Mouse (Mus musculus) liver, embryonic 13.5 days (tissue): ENCODE data around the gene Tcea3. TPM values are rescaled to one million over a fixed set of nuclear protein-coding genes. Genes with fewer than 3 reads are reported as not detected.

Experiments
- ATAC-seq: fragments of 200-750 bp; cut with Nextera tagmentation; 2 replicates; pipeline ENCODE4 v1.8.0; 2017; ENCODE audit warnings: low read depth, mild to moderate bottlenecking, moderate number of reproducible peaks, moderate library complexity
- DNase-seq: peaks from one replicate; pipeline ENCODE4 v3.0.0; 2022
- H3K27ac ChIP-seq: fragments of 300-500 bp; sonication (generic); 2 replicates; pipeline ENCODE4 v1.5.1; 2015; ENCODE audit warnings: moderate library complexity, mild to moderate bottlenecking, inconsistent platforms
- H3K27me3 ChIP-seq: fragments of 300-500 bp; sonication (generic); 2 replicates; pipeline ENCODE4 v1.6.1; 2015; ENCODE audit warnings: mild to moderate bottlenecking, inconsistent platforms
- H3K36me3 ChIP-seq: fragments of 300-500 bp; sonication (generic); 2 replicates; pipeline ENCODE4 v1.6.1; 2015; ENCODE audit warnings: mild to moderate bottlenecking, inconsistent platforms
- H3K4me1 ChIP-seq: fragments of 300-500 bp; sonication (generic); replicated peaks from 2 replicates; pipeline ENCODE4 v1.6.1; 2015; ENCODE audit warnings: inconsistent platforms
- H3K4me2 ChIP-seq: fragments of 300-500 bp; sonication (generic); 2 replicates; pipeline ENCODE4 v1.6.1; 2015; ENCODE audit warnings: inconsistent platforms, mild to moderate bottlenecking, moderate library complexity
- H3K4me3 ChIP-seq: fragments of 300-500 bp; sonication (generic); replicated peaks from 2 replicates; pipeline ENCODE4 v1.5.1; 2015; ENCODE audit warnings: mild to moderate bottlenecking, inconsistent platforms
- H3K9ac ChIP-seq: fragments of 300-500 bp; sonication (generic); 2 replicates; pipeline ENCODE4 v1.6.1; 2015; ENCODE audit warnings: mild to moderate bottlenecking, inconsistent platforms
- H3K9me3 ChIP-seq: fragments of 300-500 bp; sonication (generic); replicated peaks from 2 replicates; pipeline ENCODE4 v1.6.1; 2016; ENCODE audit warnings: inconsistent platforms
- WGBS: fragments of 180-500 bp; shearing (Covaris S2); methylation state at CpG from one replicate; pipeline ENCODE4 v1.1.7; 2015; ENCODE audit not compliant: insufficient replicate concordance; 5-methylcytosine and 5-hydroxymethylcytosine counted together
- polyA plus RNA-seq: library from polyadenylated mRNA; unstranded; fragments of >200 nt; fragmentation: Nextera tagmentation; extraction: Ambion mirVana; gene quantifications from 2 replicates; pipeline ENCODE4 v1.2.1, GENCODE M21; 2015

The Tcea3 gene
- polyA plus RNA-seq, result 12.9 and 13.6 TPM in 2 replicates

DNA sequence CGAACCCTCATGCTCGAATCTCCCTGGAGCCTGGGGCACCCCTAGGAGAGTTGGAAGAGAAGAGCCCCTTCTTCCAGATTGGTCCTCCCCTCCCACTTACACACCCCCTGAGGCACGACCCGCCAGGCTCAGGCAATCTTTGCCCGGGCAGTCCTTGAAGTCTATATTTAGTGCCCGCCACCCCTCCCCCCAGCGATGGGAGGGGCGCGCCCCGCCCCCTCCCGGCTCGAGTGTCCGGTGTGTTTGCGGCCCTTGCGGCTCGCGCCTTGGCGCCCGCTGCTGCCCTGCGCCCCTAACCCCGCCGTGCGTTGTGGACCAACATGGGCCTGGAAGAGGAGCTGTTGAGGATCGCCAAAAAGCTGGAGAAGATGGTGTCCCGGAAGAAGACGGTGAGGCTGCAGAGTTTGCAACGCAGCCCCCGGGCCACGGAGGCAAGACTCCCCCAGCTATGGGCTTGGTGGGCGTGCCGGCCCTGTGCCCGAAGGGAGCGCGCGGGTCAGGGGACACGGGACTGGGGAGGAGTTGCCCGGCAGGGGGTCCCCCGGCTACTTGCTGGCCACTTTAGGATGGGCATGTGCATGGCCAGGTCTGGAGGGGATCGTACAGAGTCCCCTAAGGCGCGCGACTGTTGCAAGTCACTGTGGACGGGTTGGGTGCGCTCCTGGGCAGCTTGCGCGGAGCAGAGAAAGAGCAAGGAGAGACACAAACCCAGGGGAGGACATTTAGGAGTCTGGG is at the start of gene Tcea3:
Tcea3 (plus strand) TSS at position 1 of the 735 bp plus-strand sequence.
- Histone ChIP-seq H3K9me3 (no peaks in the 10 kb centered on the region), H3K9ac (peak within 1 kb of the TSS; percentile 5), H3K36me3 (no peaks in the 10 kb centered on the region), H3K4me1 (peaks cover 30% of the 10 kb centered on the region), H3K27ac (no peak within 1 kb of the TSS; the same call in 1 of the 2 replicates), H3K4me2 (peak within 1 kb of the TSS; percentile 61), H3K4me3 (peak within 1 kb of the TSS; percentile 57), H3K27me3 (peaks cover 95% of the 10 kb centered on the region)
- ATAC-seq, result peak; percentile 13; the same call in 1 of the 2 replicates
- no peak for DNase-seq
- 2% methylated on average over 46 of the region's 46 CpGs for WGBS

- Histone ChIP-seq H3K36me3 (peaks cover 27% of the 10 kb centered on the region), H3K4me2 (no peak overlapping the region), H3K27me3 (peaks cover 30% of the 10 kb centered on the region), H3K9me3 (no peaks in the 10 kb centered on the region), H3K4me1 (peaks cover 36% of the 10 kb centered on the region), H3K27ac (peak overlapping the region; percentile 26), H3K4me3 (no peak overlapping the region), H3K9ac (no peak overlapping the region)
- DNase-seq (no peak), ATAC-seq (no peak)
- 76% methylated on average over 7 of the region's 7 CpGs for WGBS
Observed at GRCm38 (mm10) chr4:136198846-136199245, 48.7 kb upstream of the Tcea3 start.

- no peak overlapping the region for H3K9ac ChIP-seq
- H3K4me1 ChIP-seq, result peaks cover 30% of the 10 kb centered on the region
- H3K36me3 ChIP-seq, result peaks cover 18% of the 10 kb centered on the region
- no peak overlapping the region for H3K4me2 ChIP-seq
- H3K27ac ChIP-seq, result peak overlapping the region; percentile 68
- H3K4me3 ChIP-seq, result no peak overlapping the region
- H3K9me3 ChIP-seq, result no peaks in the 10 kb centered on the region
- 28% methylated on average over 9 of the region's 9 CpGs for WGBS
- H3K27me3 ChIP-seq, result peaks cover 38% of the 10 kb centered on the region
- no peak for DNase-seq
- ATAC-seq, result peak; percentile 24; the same call in 1 of the 2 replicates
Observed at GRCm38 (mm10) chr4:136199562-136200292, 47.8 kb upstream of the Tcea3 start.

GRCm38 (mm10) chr4:136202509-136202908 is 45.0 kb upstream of the Tcea3 start:
- WGBS, result 5% methylated on average over 9 of the region's 9 CpGs
- DNase-seq, result no peak
- peaks cover 54% of the 10 kb centered on the region for H3K27me3 ChIP-seq

DNA sequence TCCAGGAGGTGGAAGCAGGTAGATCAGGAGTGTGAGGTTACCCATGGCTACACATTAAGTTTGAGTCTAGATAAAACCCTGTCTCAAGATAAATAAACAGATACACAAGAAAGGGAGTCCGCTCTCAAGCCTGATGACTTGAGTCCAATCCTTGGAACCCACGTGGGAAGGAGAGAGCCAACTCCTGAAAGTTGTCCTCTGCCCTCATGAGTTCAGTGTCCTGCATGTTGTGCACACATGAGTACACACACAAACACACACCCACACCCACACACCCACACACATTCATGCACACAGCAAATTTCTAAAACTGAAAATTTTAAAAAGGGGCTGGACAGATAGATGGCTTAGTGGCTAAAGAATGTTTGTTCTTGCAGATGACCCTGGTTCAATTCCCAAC is 42.8 kb upstream of the Tcea3 start:
- Histone ChIP-seq H3K9me3 (no peaks in the 10 kb centered on the region), H3K4me2 (no peak overlapping the region), H3K27me3 (peaks cover 75% of the 10 kb centered on the region), H3K9ac (no peak overlapping the region), H3K36me3 (no peaks in the 10 kb centered on the region), H3K4me3 (no peak overlapping the region), H3K27ac (no peak overlapping the region), H3K4me1 (peaks cover 40% of the 10 kb centered on the region)
- ATAC-seq, result no peak
- DNase-seq, result no peak
- WGBS, result 64% methylated on average over 2 of the region's 2 CpGs

More at GRCm38 (mm10) chr4:136202509-136202908, 45.0 kb upstream of the Tcea3 start:
- no peak overlapping the region for H3K9ac ChIP-seq
- no peak overlapping the region for H3K4me2 ChIP-seq
- no peaks in the 10 kb centered on the region for H3K9me3 ChIP-seq
- H3K27ac ChIP-seq, result no peak overlapping the region
- ATAC-seq, result no peak
- H3K4me3 ChIP-seq, result no peak overlapping the region
- H3K36me3 ChIP-seq, result no peaks in the 10 kb centered on the region
- peaks cover 37% of the 10 kb centered on the region for H3K4me1 ChIP-seq

DNA sequence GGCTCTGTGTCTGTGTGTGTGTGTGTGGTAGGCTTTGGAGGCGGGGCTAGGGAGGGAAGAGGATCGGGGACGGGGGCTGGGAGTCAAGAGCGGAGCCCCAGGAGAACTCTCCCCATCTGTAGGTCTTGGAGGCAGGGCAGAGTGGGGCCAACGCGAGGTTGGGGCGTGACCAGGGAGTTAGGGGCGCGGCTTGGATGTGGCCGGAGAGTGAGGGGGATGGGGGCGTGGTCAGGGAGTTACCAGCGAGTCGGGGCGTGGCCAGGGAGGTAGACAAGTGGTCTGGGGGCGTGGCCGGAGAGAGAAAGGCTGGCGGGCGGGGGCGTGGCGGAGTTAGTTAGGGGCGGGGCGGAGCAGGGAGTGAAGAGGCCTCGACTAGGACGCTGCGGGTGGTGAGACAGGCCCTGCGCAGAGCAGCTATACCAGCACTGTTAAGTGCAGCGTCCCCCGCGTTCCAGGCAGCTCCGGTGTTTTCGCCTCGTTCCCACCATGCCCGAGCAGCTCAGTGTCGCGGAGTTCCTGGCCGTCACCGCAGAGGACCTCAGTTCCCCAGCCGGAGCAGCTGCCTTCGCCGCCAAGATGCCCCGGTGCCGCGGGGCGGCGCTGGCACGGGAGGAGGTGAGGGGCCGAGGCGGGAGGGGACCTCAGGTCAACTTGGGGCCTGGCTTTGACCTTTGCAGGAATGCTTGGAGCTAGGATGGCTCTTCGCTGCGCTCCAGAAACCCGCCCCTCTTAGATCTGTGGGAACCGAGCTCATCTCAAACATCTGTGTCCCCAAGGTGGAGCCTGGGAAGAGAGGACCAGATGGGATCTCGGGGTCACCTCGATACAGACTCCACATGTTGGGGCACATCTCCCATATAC is 41.3 kb upstream of the Tcea3 start, which contains the start of gene Asap3:
Asap3 (plus strand) TSS at position 333 of the 861 bp plus-strand sequence.
- peak; percentile 89 for DNase-seq
- no peaks in the 10 kb centered on the region for H3K9me3 ChIP-seq
- WGBS, result under 1% methylated on average over 54 of the region's 54 CpGs
- peak; percentile 91 for ATAC-seq
- peak within 1 kb of the TSS; percentile 64 for H3K4me3 ChIP-seq
- H3K9ac ChIP-seq, result peak within 1 kb of the TSS; percentile 73
- H3K4me1 ChIP-seq, result peaks cover 40% of the 10 kb centered on the region
- H3K4me2 ChIP-seq, result peak within 1 kb of the TSS; percentile 97
- peaks cover 72% of the 10 kb centered on the region for H3K27me3 ChIP-seq
- H3K27ac ChIP-seq, result peak within 1 kb of the TSS; percentile 25
- H3K36me3 ChIP-seq, result no peaks in the 10 kb centered on the region

DNA sequence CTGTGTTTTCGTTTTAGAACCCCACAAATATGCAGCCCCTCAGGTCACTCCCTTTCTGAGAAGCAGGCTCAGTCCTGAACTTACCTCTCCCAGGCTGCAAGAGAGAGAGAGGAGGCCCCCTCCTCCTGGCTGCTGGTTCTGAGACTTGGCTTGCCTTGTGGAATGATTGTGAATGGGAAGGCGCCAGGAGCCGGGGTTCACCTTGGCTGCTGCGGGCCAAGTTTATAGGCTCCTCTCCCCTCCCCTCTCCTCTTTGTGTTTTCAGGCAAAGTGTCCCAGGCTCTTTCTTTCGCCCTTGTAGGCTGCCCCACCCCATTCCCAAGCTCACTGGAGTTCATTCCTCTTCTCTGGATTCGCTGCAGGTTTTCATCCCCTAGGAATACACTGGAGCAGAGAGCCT is 40.6 kb upstream of the Tcea3 start:
- ATAC-seq, result no peak
- H3K4me2 ChIP-seq, result peak overlapping the region; percentile 97
- no peak overlapping the region; the same call in 1 of the 2 replicates for H3K27ac ChIP-seq
- H3K9ac ChIP-seq, result peak overlapping the region; percentile 73
- H3K4me1 ChIP-seq, result peaks cover 40% of the 10 kb centered on the region
- no peak for DNase-seq
- no peaks in the 10 kb centered on the region for H3K36me3 ChIP-seq
- H3K27me3 ChIP-seq, result peaks cover 67% of the 10 kb centered on the region
- WGBS, result 9% methylated on average over 6 of the region's 6 CpGs
- H3K9me3 ChIP-seq, result no peaks in the 10 kb centered on the region
- peak overlapping the region; percentile 64 for H3K4me3 ChIP-seq

DNA sequence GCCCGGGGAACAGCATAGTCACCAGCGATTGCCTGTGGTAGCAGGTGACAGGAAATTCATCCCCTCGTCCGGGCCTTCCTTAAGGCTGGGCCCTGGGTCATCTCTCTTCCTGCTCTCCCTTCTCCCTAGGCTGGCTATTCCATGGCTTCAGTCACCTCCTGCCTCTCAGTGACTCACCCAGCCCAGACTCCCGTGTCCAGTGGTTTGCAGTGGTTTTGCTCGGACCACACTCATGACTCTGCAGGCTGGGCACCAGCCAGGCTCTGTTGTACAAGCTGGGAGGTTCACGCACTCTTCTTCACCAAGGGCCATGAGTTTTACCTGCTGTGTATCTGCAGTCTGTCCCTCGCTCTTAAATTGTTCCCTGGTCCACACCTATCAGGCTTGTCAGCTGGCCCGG is 36.6 kb upstream of the Tcea3 start:
- no peak for DNase-seq

GRCm38 (mm10) chr4:136213629-136214028 is 33.9 kb upstream of the Tcea3 start:
- 62% methylated on average over 7 of the region's 7 CpGs for WGBS
- DNase-seq, result no peak
- Histone ChIP-seq H3K9ac (no peak overlapping the region), H3K4me3 (no peak overlapping the region), H3K4me2 (no peak overlapping the region), H3K27me3 (peaks cover 42% of the 10 kb centered on the region), H3K4me1 (peaks cover 17% of the 10 kb centered on the region), H3K36me3 (no peaks in the 10 kb centered on the region), H3K27ac (peak overlapping the region; percentile 62; the same call in 1 of the 2 replicates), H3K9me3 (no peaks in the 10 kb centered on the region)
- ATAC-seq, result peak; percentile 21; the same call in 1 of the 2 replicates

More for the DNA sequence above, 36.6 kb upstream of the Tcea3 start:
- H3K9me3 ChIP-seq, result no peaks in the 10 kb centered on the region
- WGBS, result 42% methylated on average over 9 of the region's 9 CpGs
- H3K27ac ChIP-seq, result no peak overlapping the region
- peaks cover 44% of the 10 kb centered on the region for H3K27me3 ChIP-seq
- no peak overlapping the region for H3K9ac ChIP-seq
- no peak overlapping the region for H3K4me3 ChIP-seq
- no peak for ATAC-seq
- peaks cover 39% of the 10 kb centered on the region for H3K4me1 ChIP-seq
- no peaks in the 10 kb centered on the region for H3K36me3 ChIP-seq
- no peak overlapping the region for H3K4me2 ChIP-seq

DNA sequence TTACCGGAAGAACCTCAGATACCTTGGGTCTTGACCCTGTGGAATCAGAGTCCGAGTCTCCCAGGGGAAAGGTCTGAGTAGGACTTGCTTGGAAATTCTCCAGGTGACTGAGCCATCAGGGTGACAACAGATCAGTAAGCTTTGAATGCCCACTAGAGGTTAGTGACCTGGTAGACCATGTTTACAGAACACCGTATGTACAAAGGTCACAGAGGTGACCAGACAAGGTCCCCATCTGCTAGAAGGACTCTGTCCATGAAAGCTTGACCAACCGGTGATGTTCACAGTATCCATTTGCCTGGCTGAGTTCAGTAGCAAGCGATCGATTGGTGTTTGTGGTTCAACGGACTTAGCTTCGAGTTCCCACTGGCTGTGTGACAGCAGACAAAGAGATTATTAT is 32.7 kb upstream of the Tcea3 start:
- Histone ChIP-seq H3K27me3 (peaks cover 43% of the 10 kb centered on the region), H3K4me1 (peaks cover 18% of the 10 kb centered on the region), H3K4me2 (no peak overlapping the region), H3K4me3 (no peak overlapping the region), H3K9ac (no peak overlapping the region), H3K9me3 (no peaks in the 10 kb centered on the region), H3K36me3 (no peaks in the 10 kb centered on the region), H3K27ac (peak overlapping the region; percentile 62)
- DNase-seq, result no peak
- peak; percentile 75 for ATAC-seq
- 72% methylated on average over 8 of the region's 8 CpGs for WGBS
